Mouse (Mus musculus) layer of hippocampus, postnatal 25 days (tissue): Measurements from ENCODE around the gene Kctd8. TPM values are rescaled to one million over a fixed set of nuclear protein-coding genes. Genes with fewer than 3 reads are reported as not detected.
A peak's percentile ranks its signal among the peaks of the same experiment; 100 is the strongest.
"Not testable (repeated sequence)": the region's sequence is repeated elsewhere in the genome, so short reads cannot be mapped to it uniquely, and the experiment has no call there.

Source experiments
- DNase-seq, 2 experiments: peaks; one replicate each; pipeline ENCODE4 v3.0.0; 2022; ENCODE audit warnings: mixed read lengths in 2 of 2, low spot score in 1 of 2; ENCODE audit errors: extremely low spot score in 1 of 2
- total RNA-seq, 2 experiments: library from RNA; stranded (reverse); gene quantifications; 2 replicates each; pipeline ENCODE4 v1.2.3; 2021

Kctd8 gene
- total RNA-seq = 1 to 10 TPM; 6.0 TPM

DNA sequence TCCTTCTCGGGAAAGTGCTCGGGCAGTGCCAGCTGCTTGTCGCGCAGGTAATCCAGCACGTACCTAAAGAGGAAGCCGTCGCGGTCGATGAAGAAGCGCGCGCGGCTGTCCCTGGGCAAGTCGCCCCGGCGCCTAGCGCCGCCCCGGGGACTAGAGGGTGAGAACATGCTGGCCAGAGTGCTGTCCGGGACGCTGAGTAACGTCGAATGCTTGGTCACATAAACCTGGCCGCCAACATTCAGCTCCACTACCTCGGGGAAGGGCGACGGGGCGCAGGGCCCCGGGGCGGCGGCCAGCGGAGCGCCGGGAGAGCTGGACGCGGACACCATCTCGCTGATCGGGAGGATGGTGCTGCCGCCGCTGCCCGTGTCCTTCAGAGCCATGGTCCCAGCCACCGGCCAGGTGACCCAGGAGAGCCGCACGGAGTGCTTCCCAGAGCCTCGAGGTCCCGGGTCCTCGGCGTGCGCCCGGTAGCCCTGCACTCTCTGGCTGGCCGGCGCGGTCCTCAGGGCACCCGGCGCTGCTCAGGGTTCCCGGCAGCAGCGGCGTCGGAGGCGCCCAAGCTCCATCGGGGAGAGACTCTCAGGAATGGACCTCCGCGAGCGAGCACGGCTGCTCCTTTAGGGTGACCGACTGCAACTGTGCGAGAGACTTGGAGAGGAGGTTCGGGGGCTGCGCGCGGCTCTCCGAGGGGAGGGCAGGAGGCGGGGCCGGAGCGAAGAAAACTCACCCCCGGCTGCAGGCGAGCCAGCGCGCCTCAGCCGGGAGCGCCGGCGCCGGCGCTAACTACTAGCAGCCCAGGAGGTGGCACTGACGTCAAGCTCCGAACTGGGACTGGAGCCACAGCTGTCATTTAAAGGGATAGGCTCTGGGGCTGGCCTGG is at the start of gene Kctd8:
Kctd8 (minus strand) TSS at position 761 of the 883 bp plus-strand sequence.
- DNase-seq = peak; percentile 46 to 59

DNA sequence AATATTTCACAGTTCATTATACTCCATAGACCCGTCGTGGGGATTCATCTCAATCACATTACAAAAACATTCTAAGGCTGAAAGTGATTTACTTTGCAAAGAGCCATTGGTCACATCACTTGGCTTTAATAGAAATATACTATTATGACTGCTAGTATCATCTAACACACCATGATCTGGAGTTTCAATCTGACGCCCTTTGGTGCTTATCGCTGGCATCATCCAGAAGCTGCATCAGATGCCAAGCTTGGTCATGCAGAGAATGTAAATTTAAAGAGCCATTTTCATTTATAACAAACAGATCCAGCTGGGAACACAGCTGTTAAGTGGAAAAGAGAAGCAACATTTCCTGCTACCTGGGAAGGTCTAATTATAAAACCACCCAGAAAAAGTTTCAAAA is 37.6 kb upstream of the Kctd8 start:
- DNase-seq = no peak

DNA sequence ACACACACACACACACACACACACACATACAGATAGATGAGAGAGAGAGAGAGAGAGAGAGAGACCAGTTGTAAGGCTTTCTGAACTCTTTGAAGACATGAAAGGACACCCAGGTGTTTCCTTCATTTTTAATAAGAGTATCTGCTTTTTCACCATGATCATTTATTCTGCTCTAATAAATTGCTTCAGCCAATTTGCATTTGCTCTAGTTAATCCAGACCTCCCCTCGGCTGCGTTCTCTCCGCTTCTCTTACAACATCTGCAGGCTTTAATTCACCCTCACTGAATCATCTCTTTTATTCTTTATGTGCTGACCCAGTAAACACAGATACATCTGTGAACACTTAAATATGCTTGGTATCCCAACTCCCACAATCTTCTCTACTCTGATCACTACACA is 9.1 kb upstream of the Kctd8 start:
- DNase-seq = no peak

- peak; percentile 37 to 38 for DNase-seq
Observed at GRCm38 (mm10) chr5:69340102-69340918, 1.2 kb downstream of the Kctd8 start.

GRCm38 (mm10) chr5:69339623-69339970 is 1.9 kb downstream of the Kctd8 start:
- no peak for DNase-seq

- no peak for DNase-seq
Observed at GRCm38 (mm10) chr5:69338916-69339622, 2.4 kb downstream of the Kctd8 start.

GRCm38 (mm10) chr5:69327561-69327960 is 13.9 kb downstream of the Kctd8 start:
- DNase-seq = no peak

DNA sequence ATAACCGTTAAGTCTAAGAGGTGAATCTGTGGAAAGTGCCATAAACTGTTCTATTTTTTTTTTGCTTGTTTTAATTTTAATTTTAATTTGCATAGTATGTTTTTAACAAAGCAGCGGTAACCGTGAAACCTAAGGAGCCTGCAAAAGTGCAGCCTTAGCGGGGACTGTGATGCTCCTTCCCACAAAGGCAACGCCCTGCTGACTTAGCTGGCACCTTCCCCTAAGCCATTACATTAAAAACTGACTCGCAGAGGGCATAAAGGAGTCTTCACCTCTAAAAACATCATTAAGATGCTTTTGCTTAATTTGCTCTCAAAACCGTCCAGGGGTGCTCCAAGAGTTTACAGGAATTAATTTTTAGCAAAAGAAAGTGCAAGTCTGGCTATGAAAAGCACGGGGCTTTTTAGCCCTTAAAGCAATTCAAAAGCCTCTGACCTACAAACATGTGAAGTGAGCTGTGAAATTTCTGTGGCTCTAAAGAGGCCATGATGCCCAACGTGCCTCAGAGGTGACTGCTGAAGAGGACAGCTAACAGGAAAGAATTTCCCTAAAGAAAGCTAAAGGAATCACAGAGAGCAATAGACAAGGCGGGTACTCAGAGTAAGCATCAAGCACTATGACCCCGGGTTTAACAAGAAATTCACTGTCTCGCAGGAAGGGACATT is 16.8 kb downstream of the Kctd8 start:
- DNase-seq = no peak

DNA sequence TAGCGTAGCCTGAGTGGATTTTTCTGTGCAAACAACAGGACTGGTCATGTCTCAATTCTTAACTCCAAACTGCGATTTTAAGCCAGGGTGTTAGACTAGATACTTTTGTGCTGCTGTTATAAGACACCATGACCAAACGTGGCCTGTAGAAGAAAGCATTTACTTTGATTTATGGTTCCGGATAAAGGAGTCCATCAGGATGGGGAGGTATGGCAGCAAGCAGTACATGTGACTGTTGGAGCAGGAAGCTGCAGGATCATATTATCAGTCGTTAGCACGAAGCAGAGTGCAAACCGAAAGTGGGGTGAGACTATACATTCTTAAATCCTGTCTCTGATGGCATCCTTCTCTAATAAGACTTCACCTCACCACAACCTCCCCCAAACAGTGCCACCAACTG is 28.9 kb downstream of the Kctd8 start:
- no peak for DNase-seq

- no peak for DNase-seq
Observed at GRCm38 (mm10) chr5:69301665-69302064, 39.8 kb downstream of the Kctd8 start.

- no peak for DNase-seq
Observed at GRCm38 (mm10) chr5:69292353-69292752, 49.1 kb downstream of the Kctd8 start.

DNA sequence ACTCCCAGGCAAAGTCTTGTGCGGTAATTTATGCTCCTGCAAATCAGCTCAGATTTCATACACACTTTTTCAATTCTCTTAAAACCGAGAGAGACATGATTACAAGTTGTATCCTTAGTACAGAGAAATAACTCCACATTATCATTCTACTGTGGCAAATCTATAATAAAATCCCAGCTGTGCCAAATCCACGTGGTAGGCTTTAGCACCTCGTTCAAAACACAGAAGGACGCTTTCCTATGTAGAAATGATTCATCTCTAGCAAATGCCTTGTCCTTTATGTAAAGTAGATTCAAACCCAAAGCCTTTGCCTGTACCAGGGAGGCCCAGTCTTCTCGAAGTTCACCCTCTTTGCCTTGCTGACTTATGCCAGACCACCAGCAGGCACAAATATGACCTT is 57.1 kb downstream of the Kctd8 start:
- no peak for DNase-seq

GRCm38 (mm10) chr5:69252366-69252765 is 89.1 kb downstream of the Kctd8 start:
- no peak for DNase-seq

DNA sequence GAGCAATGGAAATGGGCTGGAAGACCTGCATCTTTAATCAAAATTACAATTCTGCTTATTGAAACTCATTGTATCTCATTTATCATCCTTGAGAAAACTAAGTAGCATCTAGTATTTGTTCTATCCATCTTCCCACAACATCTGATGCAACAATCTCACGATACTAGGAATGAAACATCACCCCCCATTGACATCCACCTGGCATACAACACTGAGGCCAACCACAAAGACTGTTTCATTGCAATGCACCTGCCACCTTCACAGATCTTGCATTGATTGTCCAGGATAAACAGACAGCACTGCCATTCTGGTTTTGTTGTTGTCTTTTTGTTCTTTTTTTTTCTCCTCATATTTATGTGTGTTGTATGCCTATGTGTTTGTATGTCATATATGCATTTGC is 99.5 kb downstream of the Kctd8 start:
- DNase-seq = no peak

DNA sequence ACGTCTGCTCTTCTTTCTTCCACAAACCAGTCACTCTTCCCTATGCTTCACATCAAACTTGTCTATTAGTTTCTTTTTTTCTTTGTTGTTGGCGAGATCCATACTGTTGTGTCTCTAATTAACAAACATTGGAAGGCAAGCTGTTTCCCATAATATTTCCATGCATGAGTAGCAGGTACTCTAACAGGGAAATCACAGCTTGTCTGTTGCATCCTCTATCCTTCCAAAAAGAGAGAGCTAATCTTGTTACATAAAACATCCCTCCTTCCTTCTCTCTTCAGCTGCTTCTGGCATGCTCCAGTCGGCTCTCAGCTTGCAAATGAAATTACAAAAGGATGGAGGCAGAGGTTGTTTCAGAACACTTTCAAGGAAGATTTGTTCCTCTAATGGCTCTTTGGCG is 107.9 kb downstream of the Kctd8 start:
- DNase-seq = no peak

GRCm38 (mm10) chr5:69231649-69232048 is 109.8 kb downstream of the Kctd8 start:
- not testable (repeated sequence) for DNase-seq

DNA sequence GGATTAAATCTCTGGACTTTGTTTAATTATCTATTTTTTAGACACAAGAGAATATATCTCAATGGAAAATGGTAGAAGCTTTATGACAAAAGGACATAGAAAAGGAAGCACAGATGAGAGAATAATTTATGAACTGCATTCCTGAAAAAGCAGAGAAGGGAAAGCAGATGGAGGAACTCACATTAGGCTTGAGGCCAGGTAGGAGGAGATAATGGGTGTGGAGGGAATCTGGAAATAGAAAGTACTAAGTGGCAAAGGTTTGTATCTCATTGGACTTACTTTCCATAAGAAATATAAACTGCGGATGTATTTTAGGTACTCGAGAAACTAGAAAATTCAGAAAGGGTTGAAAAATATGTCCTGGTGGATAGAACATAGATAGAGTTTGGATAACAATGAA is 114.3 kb downstream of the Kctd8 start:
- no peak for DNase-seq

- DNase-seq = no peak
Observed at GRCm38 (mm10) chr5:69222608-69223007, 118.9 kb downstream of the Kctd8 start.

GRCm38 (mm10) chr5:69215216-69215615 is 126.3 kb downstream of the Kctd8 start:
- DNase-seq = no peak

DNA sequence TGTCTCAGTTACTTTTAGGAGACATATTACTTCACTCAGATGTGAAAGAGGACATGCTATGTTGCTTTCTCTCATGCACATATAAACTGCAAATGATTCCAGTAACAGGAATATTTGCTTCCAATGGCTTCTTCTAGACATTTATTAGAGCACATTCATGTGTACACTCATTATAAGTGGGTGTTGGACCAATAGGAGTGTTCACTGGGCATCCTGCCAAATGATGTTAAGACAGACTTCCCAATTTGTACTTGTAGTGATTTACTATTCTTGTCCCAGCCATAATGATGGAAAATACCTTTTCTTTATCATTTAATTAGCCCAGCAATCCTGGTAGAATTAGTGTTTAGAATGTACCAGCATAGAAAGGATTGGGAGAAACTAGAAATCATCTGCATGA is 132.1 kb downstream of the Kctd8 start:
- no peak for DNase-seq
